Comparison of ENCODE assay signal across 28 mouse cellular contexts in genomic region chr9:119220249-119220648, GRCm38 (mm10). TPM values are rescaled to one million over a fixed set of nuclear protein-coding genes. Genes with fewer than 3 reads are reported as not detected.
DNase-seq lines count a peak whose midpoint lies in the region; TF ChIP-seq lines count a peak whose summit lies in the region.
"Had no signal": no experiment of that assay in that cellular context is flagged by ENCODE, and none has a peak within 500 bp of the region (broad histone marks: within the 10 kb centered on the region; RNA-seq: fewer than 3 reads in every experiment).

No protein-coding gene starts in this region.

- peaks cover 0 to 6% of the 10 kb centered on the region in 2 experiments; a peak in 2 of 4 replicates for H3K4me1 ChIP-seq in CH12.LX (ENCODE audit: control insufficient read depth in 1 of 2, insufficient read depth in 2 of 2)
- H3K4me1 ChIP-seq in bone marrow macrophage, adult 2 months (ENCODE audit: control insufficient read depth, insufficient read depth, low read length): peaks cover 8% of the 10 kb centered on the region
- H3K4me1 ChIP-seq: forebrain, embryonic 10.5 days; heart, embryonic 12.5 days; heart, embryonic 15.5 days had no signal

- no peak for TF ChIP-seq EP300 in CH12.LX (IDR thresholded peaks at IDR 0.05; ENCODE audit: low read length)

- DNase-seq in A20 (ENCODE audit: low read depth, low spot score): peak; percentile 21
- DNase-seq in CH12.LX (ENCODE audit: extremely low read depth): peak; percentile 3
- DNase-seq in splenic B cell, adult 2 months (ENCODE audit: low read depth, low spot score): peak; percentile 3
- no peak for DNase-seq in layer of hippocampus, adult 9-10 months (ENCODE audit: low spot score)
- DNase-seq in gastrocnemius, adult 18-20 months (ENCODE audit: low spot score): no peak
- DNase-seq: adrenal gland, adult 8-10 months; adrenal gland, postnatal 25 days; cerebellum, adult 18-20 months; cerebellum, adult 9-10 months; cerebellum, postnatal 14 days; gastrocnemius, postnatal 10 days; gastrocnemius, postnatal 36 days; heart, adult 18-20 months; heart, postnatal 10 days; heart, postnatal 36 days had no signal

- TF ChIP-seq POLR2A in CH12.LX (IDR thresholded peaks at IDR 0.05; ENCODE audit: low read depth, low read length): no peak
- no peak for TF ChIP-seq POLR2A in bone marrow macrophage, adult 2 months (IDR thresholded peaks at IDR 0.05; ENCODE audit: borderline replicate concordance, low read depth, low read length)

- no peak overlapping the region for H3K27ac ChIP-seq in CH12.LX (ENCODE audit: insufficient read depth, low read depth)
- H3K27ac ChIP-seq in bone marrow macrophage, adult 2 months (ENCODE audit: insufficient read depth, low read depth, low read length): peak overlapping the region; percentile 34
- H3K27ac ChIP-seq: forebrain, embryonic 10.5 days; heart, embryonic 15.5 days; hindbrain, embryonic 14.5 days; hindbrain, postnatal 0 days had no signal

- no peak for TF ChIP-seq RAD21 in CH12.LX (IDR thresholded peaks at IDR 0.05; ENCODE audit: low read depth, low read length)

- in situ Hi-C loops in CH12.LX (cut with MboI; ENCODE audit: low pct_ligation_motif_present, low pct_unique_long_range_greater_than_20kb, low sequenced_read_pairs): no loop called here

- dilution Hi-C loops in CH12.LX (cut with MboI; ENCODE audit: extremely low pct_ligation_motif_present, extremely low pct_unique_long_range_greater_than_20kb, low sequenced_read_pairs): no loop called here

- no peaks in the 10 kb centered on the region for H3K27me3 ChIP-seq in CH12.LX (replicated peaks)
- H3K27me3 ChIP-seq in splenic B cell, adult 2 months (ENCODE audit: control insufficient read depth, insufficient read depth, low read length, poor library complexity, severe bottlenecking): no peaks in the 10 kb centered on the region
- H3K27me3 ChIP-seq: heart, embryonic 12.5 days; heart, embryonic 15.5 days had no signal

- peaks cover 2% of the 10 kb centered on the region for H3K9me3 ChIP-seq in CH12.LX (replicated peaks; ENCODE audit: low read length)
- H3K9me3 ChIP-seq: heart, embryonic 15.5 days had no signal

- no peak for TF ChIP-seq CTCF in CH12.LX (conservative IDR thresholded peaks at IDR 0.05 in 1 of 2, IDR thresholded peaks at IDR 0.05 in 1 of 2; ENCODE audit: low read depth in 2 of 2, low read length in 2 of 2)
- TF ChIP-seq CTCF in bone marrow macrophage, adult 2 months (IDR thresholded peaks at IDR 0.05; ENCODE audit: low read depth, low read length): no peak

- no peaks in the 10 kb centered on the region for H3K36me3 ChIP-seq in CH12.LX (replicated peaks in 1 of 2; ENCODE audit: control insufficient read depth in 1 of 2, insufficient read depth in 1 of 2, low read length in 1 of 2)
- H3K36me3 ChIP-seq in splenic B cell, adult 2 months (ENCODE audit: control insufficient read depth, insufficient read depth, low read length, poor library complexity, severe bottlenecking): no peaks in the 10 kb centered on the region
- H3K36me3 ChIP-seq: G1E had no signal

- no peak overlapping the region for H3K9ac ChIP-seq in CH12.LX (ENCODE audit: insufficient read depth, low read depth)
- H3K9ac ChIP-seq: heart, embryonic 12.5 days; heart, embryonic 15.5 days; hindbrain, embryonic 14.5 days had no signal

- no peaks in the 10 kb centered on the region for H3K79me2 ChIP-seq in CH12.LX (replicated peaks; ENCODE audit: control insufficient read depth, extremely low read depth, insufficient read depth, poor library complexity, severe bottlenecking)

- no peak overlapping the region for H3K4me3 ChIP-seq in CH12.LX (replicated peaks in 1 of 3; ENCODE audit: low read depth in 2 of 3, low read length in 2 of 3, poor library complexity in 1 of 3)
- H3K4me3 ChIP-seq in bone marrow macrophage, adult 2 months (ENCODE audit: insufficient read depth, low read length): no peak overlapping the region
- H3K4me3 ChIP-seq: forebrain, embryonic 10.5 days; heart, embryonic 12.5 days; heart, embryonic 15.5 days had no signal

- H3K4me2 ChIP-seq in CH12.LX (ENCODE audit: insufficient read depth, low read depth, poor library complexity, severe bottlenecking): no peak overlapping the region
- H3K4me2 ChIP-seq: heart, embryonic 12.5 days; heart, embryonic 15.5 days; hindbrain, embryonic 14.5 days had no signal

TF ChIP-seq in CH12.LX, 34 proteins besides CTCF, POLR2A, EP300 and RAD21:
- peak; percentile 7; the same call in 1 of the 2 replicates for TF ChIP-seq USF1 (IDR thresholded peaks at IDR 0.05; ENCODE audit: low read depth, low read length)
- TF ChIP-seq RCOR1 (conservative IDR thresholded peaks at IDR 0.05; ENCODE audit: low read depth, low read length): no peak

RNA-seq across cellular contexts. Expression of gene Slc22a13, which starts 11.4 kb away (rescaled TPM):
- total RNA-seq in CH12.LX (2012; rRNA removed): not detected in 2 replicates
- total RNA-seq in CH12.LX (2014; rRNA removed): not detected in 2 replicates
- polyA plus RNA-seq in CH12.LX (2012; ENCODE audit: insufficient read length, low read depth): not detected in 2 replicates
- not detected in 2 replicates for polyA plus RNA-seq in bone marrow macrophage, adult 2 months (2012; ENCODE audit: insufficient read depth, insufficient read length, missing spikeins)
- not detected for total RNA-seq in gastrocnemius, adult 18-20 months (2021)
- total RNA-seq: adrenal gland, adult 8-10 months; adrenal gland, postnatal 25 days; G1E; gastrocnemius, postnatal 10 days; heart, adult 18-20 months; heart, postnatal 10 days; heart, postnatal 36 days; hindbrain, postnatal 0 days had no signal
- polyA plus RNA-seq: embryonic facial prominence, embryonic 11.5 days; embryonic facial prominence, embryonic 14.5 days; forebrain, embryonic 10.5 days; forebrain, embryonic 14.5 days; G1E; heart, embryonic 12.5 days; heart, embryonic 15.5 days; hindbrain, embryonic 11.5 days; hindbrain, embryonic 14.5 days; hindbrain, postnatal 0 days; inflammation-experienced regulatory T-cells, adult 6 months; intestine, embryonic 16.5 days had no signal

Comparison
In these comparisons a context has a peak if more than half of its experiments do, and no peak if none do; other contexts are left out.
1. DNase-seq: peak in A20 (single experiment), CH12.LX (single experiment) and splenic B cell, adult 2 months (single experiment); none in layer of hippocampus, adult 9-10 months (single experiment) and gastrocnemius, adult 18-20 months (single experiment).